Comparison of ENCODE assay signal across 36 mouse cellular contexts in genomic region chr13:4429034-4429433, GRCm38 (mm10). TPM values are rescaled to one million over a fixed set of nuclear protein-coding genes. Genes with fewer than 3 reads are reported as not detected.
"Had no signal": no experiment of that assay in that cellular context is flagged by ENCODE, and none has a peak within 500 bp of the region (broad histone marks: within the 10 kb centered on the region; RNA-seq: fewer than 3 reads in every experiment).

No protein-coding gene starts in this region.

- H3K9ac ChIP-seq: heart, embryonic 13.5 days; heart, embryonic 15.5 days; hindbrain, embryonic 13.5 days; hindbrain, embryonic 15.5 days; limb, embryonic 12.5 days; liver, embryonic 13.5 days had no signal

- DNase-seq: gastrocnemius, adult 2 months; gastrocnemius, postnatal 10 days; gastrocnemius, postnatal 25 days; heart, adult 18-20 months; heart, postnatal 14 days; heart, postnatal 36 days; kidney, adult 18-20 months; kidney, adult 8-10 months; kidney, postnatal 10 days; kidney, postnatal 25 days; kidney, postnatal 4 days; liver, embryonic 13.5 days had no signal

- H3K27me3 ChIP-seq: heart, embryonic 13.5 days; heart, embryonic 15.5 days; hindbrain, embryonic 13.5 days; hindbrain, embryonic 15.5 days; limb, embryonic 12.5 days; liver, embryonic 13.5 days had no signal

- H3K4me2 ChIP-seq: heart, embryonic 11.5 days; heart, embryonic 13.5 days; heart, embryonic 15.5 days; hindbrain, embryonic 13.5 days; hindbrain, embryonic 15.5 days; limb, embryonic 12.5 days; liver, embryonic 13.5 days had no signal

- H3K4me1 ChIP-seq: heart, embryonic 13.5 days; heart, embryonic 15.5 days; hindbrain, embryonic 13.5 days; hindbrain, embryonic 15.5 days; limb, embryonic 10.5 days; limb, embryonic 12.5 days; liver, embryonic 13.5 days had no signal

- H3K27ac ChIP-seq: gastrocnemius, adult 2 months; heart, embryonic 13.5 days; heart, embryonic 15.5 days; hindbrain, embryonic 13.5 days; hindbrain, embryonic 15.5 days; hindbrain, postnatal 0 days; layer of hippocampus, adult 2 months; left cerebral cortex, adult 2 months; limb, embryonic 10.5 days; limb, embryonic 12.5 days; liver, embryonic 13.5 days had no signal

- ATAC-seq: forebrain, embryonic 16.5 days; hindbrain, postnatal 0 days had no signal

- H3K36me3 ChIP-seq: heart, embryonic 13.5 days; heart, embryonic 15.5 days; hindbrain, embryonic 13.5 days; hindbrain, embryonic 15.5 days; limb, embryonic 10.5 days; limb, embryonic 12.5 days; liver, embryonic 13.5 days had no signal

- H3K4me3 ChIP-seq: gastrocnemius, adult 2 months; heart, embryonic 13.5 days; heart, embryonic 15.5 days; hindbrain, embryonic 13.5 days; hindbrain, embryonic 15.5 days; layer of hippocampus, adult 2 months; left cerebral cortex, adult 2 months; limb, embryonic 10.5 days; limb, embryonic 12.5 days; liver, embryonic 13.5 days had no signal

- H3K9me3 ChIP-seq: heart, embryonic 13.5 days; heart, embryonic 15.5 days; hindbrain, embryonic 13.5 days; hindbrain, embryonic 15.5 days; limb, embryonic 10.5 days; limb, embryonic 12.5 days; liver, embryonic 13.5 days had no signal

RNA-seq across cellular contexts. Expression of gene Akr1c6, which starts 5.1 kb away (rescaled TPM):
- total RNA-seq: gastrocnemius, adult 2 months; gastrocnemius, postnatal 10 days; gastrocnemius, postnatal 25 days; granulocyte monocyte progenitor cell, adult 5-6 weeks; heart, adult 18-20 months; heart, postnatal 14 days; heart, postnatal 36 days; hematopoietic stem cell, adult 5-6 weeks; hindbrain, postnatal 0 days; layer of hippocampus, adult 2 months; layer of hippocampus, postnatal 10 days; layer of hippocampus, postnatal 25 days; left cerebral cortex, adult 2 months; left cerebral cortex, postnatal 14 days; left cerebral cortex, postnatal 36 days had no signal
- polyA plus RNA-seq: forebrain, embryonic 16.5 days; frontal cortex, adult 2 months; heart, embryonic 11.5 days; heart, embryonic 13.5 days; heart, embryonic 15.5 days; heart, postnatal 0 days; hindbrain, embryonic 11.5 days; hindbrain, embryonic 13.5 days; hindbrain, embryonic 15.5 days; hindbrain, postnatal 0 days; intestine, embryonic 14.5 days; kidney, embryonic 14.5 days; kidney, embryonic 16.5 days; limb, embryonic 10.5 days; limb, embryonic 12.5 days; limb, embryonic 14.5 days had no signal
